Mouse (Mus musculus): ENCODE measurements around the gene Bcap31. TPM values are rescaled to one million over a fixed set of nuclear protein-coding genes. Genes with fewer than 3 reads are reported as not detected.

Bcap31 gene
- total RNA-seq, 2 experiments from 2014 or later = 48.5 to 55.8 TPM

- DNase-seq = peak; percentile 66
- peak overlapping the region; percentile 76 for H3K4me3 ChIP-seq
- intact Hi-C loops (cut with DNase I) = loop anchor here (5.0 kb wide), 2 partner anchors 49 to 69 kb away; partner anchors contain the start of genes Idh3g and Ssr4
- TF ChIP-seq CTCF (IDR thresholded peaks at IDR 0.05) = no peak
- H3K27ac ChIP-seq = peak overlapping the region; percentile 97
These were observed 2.3 kb upstream of the Bcap31 start for GRCm38 (mm10) chrX:73718271-73718670.

- TF ChIP-seq CTCF (IDR thresholded peaks at IDR 0.05) = no peak
- peak overlapping the region; percentile 97 for H3K27ac ChIP-seq
- H3K4me3 ChIP-seq = peak overlapping the region; percentile 76
- peak; percentile 64 for DNase-seq
- intact Hi-C loops (cut with DNase I) = loop anchor here (5.0 kb wide), 2 partner anchors 50 to 70 kb away; partner anchors contain the start of genes Idh3g and Ssr4
These were observed 1.7 kb upstream of the Bcap31 start for GRCm38 (mm10) chrX:73717667-73718066.

- TF ChIP-seq CTCF (IDR thresholded peaks at IDR 0.05) = no peak
- DNase-seq = peak; percentile 40
- H3K27ac ChIP-seq = peak overlapping the region; percentile 97
- intact Hi-C loops (cut with DNase I) = loop anchor here (5.0 kb wide), 2 partner anchors 50 to 70 kb away; partner anchors contain the start of genes Idh3g and Ssr4
- H3K4me3 ChIP-seq = peak overlapping the region; percentile 76
These were observed 952 bp upstream of the Bcap31 start for GRCm38 (mm10) chrX:73716709-73717545.

GRCm38 (mm10) chrX:73715476-73716108, 383 bp downstream of the Bcap31 start:
- peak; percentile 38; the same call in 1 of the 2 replicates for TF ChIP-seq CTCF (IDR thresholded peaks at IDR 0.05)
- intact Hi-C loops (cut with DNase I) = loop anchor here (5.0 kb wide), 2 partner anchors 52 to 72 kb away; partner anchors contain the start of genes Idh3g and Ssr4
- peak overlapping the region; percentile 76 for H3K4me3 ChIP-seq
- peak; percentile 42 for DNase-seq
- H3K27ac ChIP-seq = peak overlapping the region; percentile 97

GRCm38 (mm10) chrX:73700472-73700871, 15.5 kb downstream of the Bcap31 start:
- DNase-seq = no peak
- Histone ChIP-seq H3K4me3 (no peak overlapping the region), H3K27ac (no peak overlapping the region; the same call in 1 of the 2 replicates)
- TF ChIP-seq CTCF (IDR thresholded peaks at IDR 0.05) = peak; percentile 44
- intact Hi-C loops (cut with DNase I) = loop anchor here (10.0 kb wide), 1 partner anchor 194 kb away; the partner anchor contains the start of genes Avpr2 and L1cam

- DNase-seq = peak; percentile 76
- Histone ChIP-seq H3K27ac (peak overlapping the region; percentile 92), H3K4me3 (peak overlapping the region; percentile 57)
- intact Hi-C loops (cut with DNase I) = loop anchor here (1.0 kb wide), 1 partner anchor 19 kb away; no protein-coding TSS in a partner anchor
- TF ChIP-seq CTCF (IDR thresholded peaks at IDR 0.05) = peak; percentile 79
These were observed 24.9 kb downstream of the Bcap31 start for GRCm38 (mm10) chrX:73690917-73691629.

- no peak for TF ChIP-seq CTCF (IDR thresholded peaks at IDR 0.05)
- peak overlapping the region; percentile 88 for H3K27ac ChIP-seq
- no peak overlapping the region for H3K4me3 ChIP-seq
- peak; percentile 68 for DNase-seq
- intact Hi-C loops (cut with DNase I) = no loop called here
These were observed 30.3 kb downstream of the Bcap31 start for GRCm38 (mm10) chrX:73685629-73686028.

GRCm38 (mm10) chrX:73684978-73685377, 31.0 kb downstream of the Bcap31 start:
- no peak for DNase-seq
- intact Hi-C loops (cut with DNase I) = no loop called here
- H3K4me3 ChIP-seq = no peak overlapping the region
- peak overlapping the region; percentile 88 for H3K27ac ChIP-seq
- no peak for TF ChIP-seq CTCF (IDR thresholded peaks at IDR 0.05)

- peak overlapping the region; percentile 88 for H3K27ac ChIP-seq
- TF ChIP-seq CTCF (IDR thresholded peaks at IDR 0.05) = no peak
- intact Hi-C loops (cut with DNase I) = no loop called here
- DNase-seq = no peak
- H3K4me3 ChIP-seq = no peak overlapping the region
These were observed 31.8 kb downstream of the Bcap31 start for GRCm38 (mm10) chrX:73684156-73684555.

- Histone ChIP-seq H3K4me3 (peak overlapping the region; percentile 90), H3K27ac (peak overlapping the region; percentile 24; the same call in 1 of the 2 replicates)
- peak; percentile 50 for DNase-seq
- TF ChIP-seq CTCF (IDR thresholded peaks at IDR 0.05) = no peak
- intact Hi-C loops (cut with DNase I) = no loop called here
These were observed 39.3 kb downstream of the Bcap31 start for GRCm38 (mm10) chrX:73676668-73677067.

- intact Hi-C loops (cut with DNase I) = no loop called here
These were observed 40.7 kb downstream of the Bcap31 start for GRCm38 (mm10) chrX:73675231-73675630.

More at GRCm38 (mm10) chrX:73675231-73675630, 40.7 kb downstream of the Bcap31 start:
- H3K27ac ChIP-seq = peak overlapping the region; percentile 96
- no peak for TF ChIP-seq CTCF (IDR thresholded peaks at IDR 0.05)
- peak overlapping the region; percentile 90 for H3K4me3 ChIP-seq
- no peak for DNase-seq
